Mouse (Mus musculus) heart, adult 2 months (tissue): Measurements from ENCODE around the gene Adcy9.

ENCODE experiments used
- CTCF ChIP-seq: fragments of 200-600 bp; IDR thresholded peaks from 2 replicates; pipeline ENCODE4 v1.8.1; 2022; ENCODE audit warnings: antibody characterized with exemption, mild to moderate bottlenecking, moderate library complexity
- EP300 ChIP-seq: fragments of 200-500 bp; IDR thresholded peaks from 2 replicates; pipeline ENCODE4 v1.6.1; 2011; ENCODE audit warnings: low read depth, low read length, control low read depth; ENCODE audit not compliant: insufficient read depth

- TF ChIP-seq CTCF (no peak), EP300 (no peak)
These were observed 25.2 kb downstream of the Adcy9 start for GRCm38 (mm10) chr16:4394991-4395590.
